Mouse (Mus musculus) heart, adult 2 months (tissue): ENCODE measurements at regions not wholly inside any gene's neighbourhood (a gene's known extent, or its start where the extent isn't known, plus 50 kb on each side); places are given as distances from the start of the nearest gene placed in this dataset.

Source experiments
- CTCF ChIP-seq: fragments of 200-600 bp; IDR thresholded peaks from 2 replicates; pipeline ENCODE4 v1.8.1; 2022; ENCODE audit warnings: antibody characterized with exemption, mild to moderate bottlenecking, moderate library complexity
- POLR2A ChIP-seq: fragments of 200-500 bp; IDR thresholded peaks from 2 replicates; pipeline ENCODE4 v1.6.1; 2011; ENCODE audit warnings: mild to moderate bottlenecking, low read depth, low read length, control low read depth; ENCODE audit not compliant: insufficient read depth

DNA sequence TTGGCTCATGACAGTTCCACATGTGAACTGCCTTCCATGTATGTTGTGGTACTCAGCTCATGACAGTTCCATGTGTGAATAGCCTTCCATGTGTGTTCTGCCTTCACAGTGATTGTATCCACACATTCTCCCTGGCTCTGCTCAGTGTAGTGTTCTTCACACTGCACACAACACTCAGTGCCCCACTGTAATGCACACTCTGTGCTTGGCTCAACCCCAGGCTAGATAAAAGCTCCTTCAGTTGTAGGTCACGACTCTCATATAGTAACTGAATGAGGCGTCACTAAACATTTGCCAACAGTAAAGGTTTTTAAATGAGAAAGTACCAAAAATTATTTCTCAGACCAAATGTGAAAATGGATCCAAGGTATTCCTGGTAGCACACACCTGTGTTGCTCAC is 79.6 kb downstream of the Tex29 start:
- TF ChIP-seq POLR2A (no peak), CTCF (no peak)
